Mouse (Mus musculus) C2C12 (cell line): ENCODE measurements around the gene Gab1. TPM values are rescaled to one million over a fixed set of nuclear protein-coding genes. Genes with fewer than 3 reads are reported as not detected.

ENCODE experiments used
- H3K27me3 ChIP-seq: one replicate; pipeline ENCODE4 v1.6.1; 2011; ENCODE audit not compliant: control insufficient read depth, insufficient read depth, insufficient read length
- H3K36me3 ChIP-seq: one replicate; pipeline ENCODE4 v1.6.1; 2011; ENCODE audit not compliant: control insufficient read depth, insufficient read depth
- H3K4me3 ChIP-seq: one replicate; pipeline ENCODE4 v1.5.1; 2011; ENCODE audit warnings: mild to moderate bottlenecking, control low read depth; ENCODE audit not compliant: poor library complexity, insufficient read depth, severe bottlenecking
- H3K79me2 ChIP-seq: one replicate; pipeline ENCODE4 v1.6.1; 2011; ENCODE audit not compliant: control insufficient read depth, insufficient read depth
- H3K79me3 ChIP-seq: one replicate; pipeline ENCODE4 v1.6.1; 2011; ENCODE audit warnings: low read depth, control low read depth
- H3ac ChIP-seq: one replicate; pipeline ENCODE3; 2011; ENCODE audit warnings: low read depth; ENCODE audit not compliant: control insufficient read depth, insufficient read length
- CEBPB ChIP-seq: IDR thresholded peaks from one replicate; pipeline ENCODE4 v1.6.1; 2011; ENCODE audit warnings: low read depth, mild to moderate bottlenecking, control low read depth, moderate library complexity
- CTCF ChIP-seq: IDR thresholded peaks from one replicate; pipeline ENCODE4 v1.5.1; 2011; ENCODE audit not compliant: control insufficient read depth, insufficient read depth, insufficient read length
- FOSL1 ChIP-seq: IDR thresholded peaks from one replicate; pipeline ENCODE4 v1.8.0; 2011; ENCODE audit warnings: mild to moderate bottlenecking, low read length; ENCODE audit not compliant: poor library complexity, insufficient read depth, severe bottlenecking
- MAX ChIP-seq: IDR thresholded peaks from one replicate; pipeline ENCODE4 v1.6.1; 2011; ENCODE audit warnings: mild to moderate bottlenecking, control low read depth
- MYOD1 ChIP-seq: IDR thresholded peaks from one replicate; pipeline ENCODE4 v1.6.1; 2011; ENCODE audit warnings: low read depth; ENCODE audit not compliant: control insufficient read depth, insufficient read length
- MYOG ChIP-seq: IDR thresholded peaks from one replicate; pipeline ENCODE4 v1.6.1; 2011; ENCODE audit not compliant: control insufficient read depth, insufficient read length; ENCODE audit errors: extremely low read depth
- USF1 ChIP-seq: IDR thresholded peaks from one replicate; pipeline ENCODE4 v1.6.1; 2011; ENCODE audit warnings: low read depth, mild to moderate bottlenecking, control low read depth, moderate library complexity
- polyA plus RNA-seq: library from polyadenylated mRNA; unstranded; fragments of >200 nt; fragmentation: generic; extraction: Trizol; gene quantifications from one replicate; pipeline ENCODE4 v1.2.1, GENCODE M21; 2012; ENCODE audit warnings: missing spikeins

Gab1 gene
- polyA plus RNA-seq, 1 experiment = 2.0 TPM

GRCm38 (mm10) chr8:80810442-80810841 is 69.9 kb downstream of the Gab1 start:
- TF ChIP-seq MYOG (no peak), FOSL1 (no peak), CTCF (no peak), CEBPB (no peak), USF1 (no peak), MAX (no peak), MYOD1 (no peak)
- Histone ChIP-seq H3K36me3 (no peaks in the 10 kb centered on the region), H3K79me2 (no peaks in the 10 kb centered on the region), H3ac (no peak overlapping the region), H3K4me3 (no peak overlapping the region), H3K79me3 (no peaks in the 10 kb centered on the region), H3K27me3 (no peaks in the 10 kb centered on the region)

GRCm38 (mm10) chr8:80807807-80808505 is 72.4 kb downstream of the Gab1 start:
- Histone ChIP-seq H3K79me2 (no peaks in the 10 kb centered on the region), H3K4me3 (no peak overlapping the region), H3K27me3 (no peaks in the 10 kb centered on the region), H3K36me3 (no peaks in the 10 kb centered on the region), H3ac (no peak overlapping the region), H3K79me3 (no peaks in the 10 kb centered on the region)
- TF ChIP-seq USF1 = no peak
- no peak for TF ChIP-seq MAX
- no peak for TF ChIP-seq FOSL1
- no peak for TF ChIP-seq CEBPB
- TF ChIP-seq MYOD1 = no peak
- TF ChIP-seq CTCF = no peak
- TF ChIP-seq MYOG = no peak

- H3K79me3 ChIP-seq = no peaks in the 10 kb centered on the region
- TF ChIP-seq CTCF = no peak
- no peak for TF ChIP-seq MAX
- no peak for TF ChIP-seq CEBPB
- no peak for TF ChIP-seq MYOD1
- TF ChIP-seq FOSL1 = no peak
- no peak for TF ChIP-seq MYOG
- no peak for TF ChIP-seq USF1
- H3K27me3 ChIP-seq = no peaks in the 10 kb centered on the region
- no peak overlapping the region for H3ac ChIP-seq
- H3K36me3 ChIP-seq = no peaks in the 10 kb centered on the region
- H3K4me3 ChIP-seq = no peak overlapping the region
- H3K79me2 ChIP-seq = no peaks in the 10 kb centered on the region
These were observed 76.2 kb downstream of the Gab1 start for GRCm38 (mm10) chr8:80804066-80804619.

GRCm38 (mm10) chr8:80798778-80799177 is 81.5 kb downstream of the Gab1 start:
- Histone ChIP-seq H3ac (no peak overlapping the region), H3K36me3 (no peaks in the 10 kb centered on the region), H3K27me3 (no peaks in the 10 kb centered on the region), H3K79me2 (no peaks in the 10 kb centered on the region), H3K79me3 (no peaks in the 10 kb centered on the region), H3K4me3 (no peak overlapping the region)
- TF ChIP-seq MYOG (no peak), FOSL1 (no peak), MYOD1 (no peak), MAX (no peak), CEBPB (no peak)

- Histone ChIP-seq H3ac (no peak overlapping the region), H3K79me2 (no peaks in the 10 kb centered on the region), H3K4me3 (no peak overlapping the region), H3K79me3 (no peaks in the 10 kb centered on the region), H3K27me3 (no peaks in the 10 kb centered on the region), H3K36me3 (no peaks in the 10 kb centered on the region)
- TF ChIP-seq FOSL1 (no peak), CEBPB (no peak), MYOG (no peak), USF1 (no peak), MAX (no peak), MYOD1 (no peak), CTCF (no peak)
These were observed 82.0 kb downstream of the Gab1 start for GRCm38 (mm10) chr8:80798198-80798777.

GRCm38 (mm10) chr8:80796070-80796469 is 84.2 kb downstream of the Gab1 start:
- H3K36me3 ChIP-seq = no peaks in the 10 kb centered on the region

More at GRCm38 (mm10) chr8:80796070-80796469, 84.2 kb downstream of the Gab1 start:
- no peak overlapping the region for H3K4me3 ChIP-seq
- H3K27me3 ChIP-seq = no peaks in the 10 kb centered on the region
- no peaks in the 10 kb centered on the region for H3K79me2 ChIP-seq
- no peak for TF ChIP-seq CEBPB
- TF ChIP-seq MYOG = no peak
- no peak for TF ChIP-seq MYOD1
- TF ChIP-seq MAX = no peak
- TF ChIP-seq FOSL1 = no peak
- no peak for TF ChIP-seq USF1
- no peak for TF ChIP-seq CTCF
- no peaks in the 10 kb centered on the region for H3K79me3 ChIP-seq
- no peak overlapping the region for H3ac ChIP-seq
